Mouse (Mus musculus) cerebellum, adult (tissue): ENCODE data around the gene Kcnk18.

Experiments
- ATAC-seq: cut with Nextera tagmentation; 2 replicates; pipeline ENCODE4 v1.9.2; 2017; ENCODE audit warnings: mild to moderate bottlenecking, moderate library complexity, mixed read lengths; ENCODE audit not compliant: insufficient number of reproducible peaks, low FRiP score, low TSS enrichment

Gene Kcnk18

DNA sequence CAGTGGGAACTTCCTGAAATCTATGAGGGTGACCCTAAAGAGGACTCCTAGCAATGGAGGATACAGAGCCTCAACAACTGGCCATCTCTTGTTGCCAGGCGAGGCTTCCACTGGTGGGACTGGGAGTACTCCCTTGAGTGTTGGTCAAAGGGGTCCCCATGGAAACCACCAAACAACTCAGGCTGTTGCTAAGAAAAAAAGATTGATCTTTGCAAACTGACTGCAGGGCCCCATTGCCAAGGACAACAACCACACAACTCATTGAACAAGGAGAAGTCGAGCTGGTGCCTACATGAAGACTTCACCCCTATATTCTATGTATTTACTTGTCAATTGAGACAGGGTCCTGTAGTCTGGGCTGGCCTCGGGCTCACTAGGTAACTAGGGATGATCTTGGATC, 2.1 kb upstream of the Kcnk18 start:
- no peak for ATAC-seq

DNA sequence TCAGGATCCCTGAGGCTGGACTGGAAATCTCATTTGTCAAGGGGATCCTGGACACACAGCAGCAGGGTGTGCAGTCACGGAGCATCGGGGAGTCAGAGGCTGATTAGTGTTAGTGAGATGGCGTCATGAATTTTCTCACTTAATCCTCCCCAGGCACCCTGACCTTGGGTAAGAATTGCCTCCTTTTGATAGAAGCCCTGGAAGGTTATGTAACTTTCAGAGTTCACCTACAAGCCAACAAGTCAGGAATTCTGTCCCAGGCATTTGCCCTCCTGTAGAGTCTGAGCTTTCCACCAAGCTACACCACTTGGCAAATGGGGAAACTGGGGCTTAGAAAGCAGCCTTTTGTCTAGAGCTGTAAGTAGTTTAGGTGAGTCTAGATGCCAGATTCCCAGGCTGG, 2.1 kb downstream of the Kcnk18 start:
- ATAC-seq: no peak

DNA sequence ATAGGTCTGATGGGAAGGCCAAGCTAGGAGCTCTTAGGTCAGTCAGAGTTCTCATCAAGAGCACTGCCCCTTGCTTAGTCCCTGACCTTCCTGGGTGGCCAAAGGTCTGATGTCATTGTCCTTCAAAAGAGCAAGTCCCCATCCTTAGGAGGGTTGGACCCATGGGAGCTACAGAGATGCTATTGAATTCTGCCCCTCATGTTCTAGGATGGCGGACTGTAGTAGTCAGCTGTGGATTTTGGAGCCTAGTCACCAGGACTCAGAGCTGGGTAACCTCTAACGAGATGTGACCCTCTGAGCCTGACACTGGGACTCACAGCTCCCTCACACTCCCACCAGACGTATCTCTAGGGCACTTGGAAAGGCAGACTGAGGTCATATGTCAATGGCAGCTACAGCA, 9.4 kb downstream of the Kcnk18 start:
- no peak for ATAC-seq

DNA sequence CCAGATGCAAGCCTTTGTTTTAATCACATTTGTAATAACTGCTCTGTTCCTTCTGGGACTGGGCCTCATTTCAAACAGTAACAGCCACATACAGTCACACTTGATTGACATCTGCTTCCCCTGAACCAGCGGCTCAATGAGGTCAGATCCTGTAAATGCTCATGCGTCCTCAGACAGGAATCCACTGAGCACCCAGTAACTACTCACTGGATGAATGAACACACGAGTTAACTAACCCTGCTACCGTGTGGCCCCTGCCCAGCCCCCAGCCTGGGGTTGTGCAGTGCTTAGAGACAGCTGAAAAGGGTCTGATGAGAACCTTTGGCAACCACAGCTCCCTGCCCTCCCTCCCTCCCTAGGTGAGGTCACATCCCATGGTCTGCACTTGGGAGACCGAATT, 13.8 kb downstream of the Kcnk18 start:
- ATAC-seq: no peak

GRCm38 (mm10) chr19:59235001-59235400, 16.0 kb downstream of the Kcnk18 start:
- no peak for ATAC-seq

GRCm38 (mm10) chr19:59236046-59236445, 17.0 kb downstream of the Kcnk18 start:
- ATAC-seq: no peak

GRCm38 (mm10) chr19:59238630-59239029, 19.6 kb downstream of the Kcnk18 start:
- no peak for ATAC-seq

DNA sequence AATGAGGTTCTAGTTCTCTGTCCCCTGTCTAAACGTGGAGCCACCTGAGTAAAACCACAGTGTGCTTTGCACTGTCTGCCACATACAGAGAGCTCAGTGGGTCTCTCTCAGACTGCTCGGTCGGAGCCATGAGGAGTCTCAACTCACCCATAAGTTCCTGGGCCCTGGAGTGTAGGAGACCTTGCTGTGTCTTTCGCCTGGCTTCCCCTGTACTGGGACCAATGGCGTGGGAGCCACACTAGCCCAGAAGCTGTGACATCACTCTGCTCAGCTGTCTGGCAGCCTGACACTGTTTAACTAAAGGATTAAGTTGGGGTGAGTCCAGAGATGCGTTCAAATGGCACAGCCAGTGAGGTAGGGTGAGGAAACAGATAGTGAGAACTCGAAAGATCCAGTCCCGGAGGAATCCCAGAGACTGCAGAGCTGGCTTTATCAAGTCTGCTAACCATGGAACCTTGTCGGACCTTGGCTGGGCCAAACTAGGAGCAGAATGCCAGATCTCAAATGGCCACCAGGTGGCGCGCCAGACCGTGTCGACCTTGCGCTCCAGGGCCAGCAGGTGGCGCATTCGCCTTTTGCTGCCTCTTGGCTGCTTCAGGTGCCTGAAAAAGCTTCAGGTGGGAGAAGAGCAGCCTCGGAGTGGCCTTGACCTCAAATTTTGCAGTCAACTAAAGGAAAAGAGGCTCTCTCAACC, 20.3 kb downstream of the Kcnk18 start:
- ATAC-seq: peak; percentile 71

DNA sequence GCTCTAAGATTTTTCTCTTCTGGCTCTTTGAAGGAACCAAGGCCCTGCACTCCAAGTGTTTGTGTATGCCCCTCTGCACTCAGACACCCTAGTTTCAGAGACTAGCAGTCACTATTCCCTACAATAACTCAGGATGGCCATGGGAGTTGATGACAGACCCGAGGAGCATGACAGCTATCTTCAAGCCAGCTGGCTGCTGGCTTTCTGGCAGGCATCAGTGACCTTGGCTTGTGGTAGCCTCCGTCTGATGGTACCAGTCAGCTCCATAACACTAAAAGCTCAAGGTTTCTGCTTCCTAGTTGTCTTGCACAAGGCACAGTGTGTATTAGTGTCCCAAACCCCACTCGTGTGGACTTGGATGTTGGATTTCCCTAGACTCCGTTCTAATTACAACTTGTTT, 23.0 kb downstream of the Kcnk18 start:
- no peak for ATAC-seq

DNA sequence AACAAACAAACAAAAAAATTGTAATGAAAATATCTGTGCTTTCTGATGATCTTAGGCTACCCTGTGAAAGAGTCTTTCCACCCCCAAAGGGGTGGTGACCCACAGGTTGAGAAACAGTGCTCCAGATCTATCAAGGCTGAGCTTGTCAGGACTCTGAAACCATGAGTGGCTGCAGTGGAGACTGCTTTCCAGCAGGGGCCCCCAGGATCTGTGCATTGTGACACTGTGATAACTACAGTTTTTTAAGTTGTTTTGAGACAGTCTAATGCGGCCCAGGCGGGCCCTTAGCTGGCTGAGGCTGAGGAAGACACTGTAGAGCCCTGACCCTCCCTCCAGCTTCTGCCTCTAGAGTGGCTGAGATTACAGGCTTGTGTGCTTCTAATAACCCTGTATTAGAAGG, 24.0 kb downstream of the Kcnk18 start:
- no peak for ATAC-seq

GRCm38 (mm10) chr19:59248144-59248543, 29.1 kb downstream of the Kcnk18 start:
- no peak for ATAC-seq

DNA sequence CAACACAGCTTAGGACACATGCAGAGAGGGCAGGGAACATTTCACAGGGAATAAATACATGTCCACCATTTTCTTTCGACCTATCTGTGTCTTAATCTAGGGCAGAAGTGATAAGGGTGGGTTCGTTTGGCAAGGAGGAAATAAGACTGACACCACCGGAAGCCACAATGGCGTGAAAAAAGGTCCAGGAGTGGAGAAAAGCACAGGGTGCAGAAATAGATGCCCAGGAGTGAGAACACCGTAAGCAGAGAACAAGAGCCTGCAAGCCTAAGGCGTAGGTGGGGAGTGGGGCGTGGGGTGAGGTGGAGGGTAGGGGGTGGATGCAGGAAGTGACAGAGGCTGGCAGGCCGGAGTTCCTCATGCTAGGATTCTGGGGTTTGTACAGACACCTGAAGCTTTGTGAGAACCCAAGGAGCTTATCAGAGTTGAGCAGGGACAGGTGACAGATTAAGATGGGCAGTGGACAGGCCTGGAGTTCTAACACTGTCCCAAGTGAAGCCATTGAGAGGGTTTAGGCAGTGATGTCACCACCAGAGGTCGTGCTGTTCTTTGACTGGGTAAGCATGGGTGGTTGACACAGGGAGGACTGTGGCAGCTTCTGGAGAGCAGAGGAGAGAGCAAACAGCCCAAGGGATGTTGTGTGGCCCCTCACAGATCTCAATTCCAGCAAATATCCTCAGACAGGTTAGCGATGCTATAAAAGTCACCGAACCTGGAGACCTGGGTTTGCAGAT, 29.7 kb downstream of the Kcnk18 start:
- no peak for ATAC-seq

GRCm38 (mm10) chr19:59252651-59253050, 33.6 kb downstream of the Kcnk18 start:
- no peak for ATAC-seq

GRCm38 (mm10) chr19:59259633-59260032, 40.6 kb downstream of the Kcnk18 start:
- ATAC-seq: no peak

DNA sequence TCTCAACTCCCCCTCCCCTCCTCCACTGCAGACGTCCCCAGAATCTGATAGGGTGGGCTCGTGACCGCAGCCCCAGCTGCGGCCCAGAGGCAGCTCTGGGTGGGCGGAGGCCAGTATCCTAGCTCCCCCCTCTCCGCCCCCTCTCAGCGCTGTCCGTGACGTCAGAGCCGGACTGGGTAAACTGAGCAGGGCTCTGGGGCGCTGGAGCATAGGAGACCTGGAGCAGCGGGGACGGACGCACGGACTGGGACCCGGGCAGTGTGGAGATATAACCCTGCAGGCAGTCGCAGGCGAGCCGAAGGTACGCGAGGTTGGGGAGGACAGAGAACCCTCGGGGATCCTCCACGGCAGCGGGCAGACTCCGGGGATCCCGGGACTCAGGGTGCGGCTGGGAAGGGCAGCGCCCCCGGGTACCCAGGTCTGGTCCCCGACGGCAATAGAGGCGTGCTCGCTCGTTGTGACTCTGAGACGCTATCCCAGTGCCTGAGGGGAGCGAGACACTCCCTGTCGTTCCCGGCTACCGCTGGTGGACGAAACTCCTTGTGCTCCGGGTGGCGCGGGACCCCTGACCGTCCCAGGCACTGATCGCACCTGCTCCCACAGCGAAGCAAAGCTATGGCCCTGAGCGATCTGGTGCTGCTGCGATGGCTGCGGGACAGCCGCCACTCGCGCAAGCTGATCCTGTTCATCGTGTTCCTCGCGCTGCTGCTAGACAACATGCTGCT, 41.9 kb downstream of the Kcnk18 start, which contains the start of gene Slc18a2:
Slc18a2 (plus strand) TSS at position 179 of the 725 bp plus-strand sequence.
- ATAC-seq: no peak

DNA sequence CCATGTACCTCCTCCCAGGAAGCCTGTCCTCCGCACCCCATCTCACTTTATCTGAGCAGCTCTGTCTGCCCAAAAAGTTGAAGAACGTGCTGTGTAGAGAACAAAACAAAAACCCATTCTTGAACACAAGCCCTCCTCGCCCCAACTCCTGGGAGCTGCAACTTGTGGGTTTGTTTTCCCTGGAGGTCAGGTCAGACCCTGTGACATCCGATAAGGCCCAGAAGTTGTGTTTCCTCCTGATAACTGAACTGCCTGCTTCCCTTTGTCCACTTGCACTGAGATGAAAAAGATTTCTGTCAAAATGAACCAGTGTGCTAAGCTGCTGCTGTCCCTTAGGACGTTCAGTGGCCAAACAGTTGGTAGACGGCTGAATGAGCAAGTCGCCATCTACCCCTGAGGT, 42.6 kb downstream of the Kcnk18 start:
- ATAC-seq: no peak

GRCm38 (mm10) chr19:59263171-59263570, 44.2 kb downstream of the Kcnk18 start:
- ATAC-seq: no peak

GRCm38 (mm10) chr19:59264838-59265532, 46.0 kb downstream of the Kcnk18 start:
- no peak for ATAC-seq

GRCm38 (mm10) chr19:59265907-59266306, 46.9 kb downstream of the Kcnk18 start:
- no peak for ATAC-seq

DNA sequence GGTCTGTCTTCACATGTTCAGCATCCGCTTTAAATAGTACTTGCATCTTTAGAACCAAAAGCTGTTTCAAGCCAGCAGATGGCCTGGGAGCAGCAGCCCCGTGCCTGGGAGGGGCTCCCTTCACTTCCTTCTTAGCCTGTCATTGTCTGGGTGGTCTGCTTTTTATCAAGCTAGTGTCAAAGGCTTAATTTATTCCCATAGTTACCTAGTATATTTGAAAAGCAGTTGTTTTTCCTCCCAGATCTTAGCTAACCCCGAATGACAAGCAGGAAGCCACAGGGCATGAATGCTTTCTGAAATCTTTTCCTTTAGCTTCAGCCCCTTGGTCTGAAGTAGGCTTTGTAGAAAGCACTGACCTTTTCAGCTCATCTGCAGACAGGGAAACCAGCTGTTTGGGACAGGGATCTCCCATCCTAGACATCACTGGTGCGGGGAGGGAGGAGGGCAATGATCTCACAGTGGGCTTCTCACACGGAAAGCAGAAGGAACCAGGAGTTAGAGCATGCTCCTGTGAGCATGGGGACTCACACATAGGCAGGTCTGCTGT, 48.5 kb downstream of the Kcnk18 start:
- no peak for ATAC-seq
